Mouse (Mus musculus) MEL (cell line): Measurements from ENCODE around the gene Dlx6. TPM values are rescaled to one million over a fixed set of nuclear protein-coding genes. Genes with fewer than 3 reads are reported as not detected.

Experiments
- DNase-seq: peaks from one replicate; pipeline ENCODE4 v3.0.0; 2011; ENCODE audit warnings: low read depth, low spot score
- H3K27ac ChIP-seq: 2 replicates; pipeline ENCODE4 v1.5.1; 2012; ENCODE audit warnings: low read depth, mild to moderate bottlenecking, control low read depth, low read length, moderate library complexity; ENCODE audit not compliant: control insufficient read depth
- H3K27me3 ChIP-seq, 2 experiments: fragments of 150-350 bp in 1 of 2; sonication (generic) in 1 of 2; 2 replicates each; pipeline ENCODE4 v1.6.1; 2012; ENCODE audit warnings: low read length in 2 of 2, mild to moderate bottlenecking in 2 of 2, improper control_type of control experiment in 1 of 2, moderate library complexity in 1 of 2; ENCODE audit not compliant: insufficient read depth in 2 of 2, control insufficient read depth in 1 of 2
- H3K36me3 ChIP-seq, 2 experiments: 2 replicates each; pipeline ENCODE4 v1.6.1; 2012 to 2014; ENCODE audit warnings: low read length in 2 of 2, improper control_type of control experiment in 1 of 2, inconsistent platforms in 1 of 2, mild to moderate bottlenecking in 1 of 2; ENCODE audit not compliant: insufficient read depth in 2 of 2, control insufficient read depth in 1 of 2
- H3K4me1 ChIP-seq, 2 experiments: fragments of 150-350 bp in 1 of 2; sonication (generic) in 1 of 2; 2 replicates each; pipeline ENCODE4 v1.6.1; 2012; ENCODE audit warnings: low read length in 2 of 2, improper control_type of control experiment in 1 of 2, mild to moderate bottlenecking in 1 of 2; ENCODE audit not compliant: insufficient read depth in 2 of 2, control insufficient read depth in 1 of 2
- H3K4me3 ChIP-seq, 2 experiments: fragments of 150-350 bp in 1 of 2; sonication (generic) in 1 of 2; 2 replicates each; pipeline ENCODE4 v1.5.1; 2012; ENCODE audit warnings: low read depth in 2 of 2, low read length in 2 of 2, mild to moderate bottlenecking in 2 of 2, moderate library complexity in 2 of 2, control low read depth in 1 of 2, improper control_type of control experiment in 1 of 2; ENCODE audit not compliant: control insufficient read depth in 1 of 2, insufficient read depth in 1 of 2
- H3K79me2 ChIP-seq: 2 replicates; pipeline ENCODE4 v1.6.1; 2012; ENCODE audit warnings: mild to moderate bottlenecking, low read length, moderate library complexity; ENCODE audit not compliant: control insufficient read depth, poor library complexity, insufficient read depth
- H3K9ac ChIP-seq: 2 replicates; pipeline ENCODE4 v1.6.1; 2012; ENCODE audit warnings: low read depth, mild to moderate bottlenecking, control low read depth, low read length, moderate library complexity; ENCODE audit not compliant: control insufficient read depth, poor library complexity, severe bottlenecking
- H3K9me3 ChIP-seq: fragments of 150-350 bp; sonication (generic); replicated peaks from 2 replicates; pipeline ENCODE4 v1.6.1; 2012; ENCODE audit warnings: mild to moderate bottlenecking, low read length, improper control_type of control experiment, moderate library complexity; ENCODE audit not compliant: insufficient read depth
- CHD2 ChIP-seq: IDR thresholded peaks from 2 replicates; pipeline ENCODE4 v1.6.1; 2011; ENCODE audit warnings: low read length, improper control_type of control experiment
- E2F4 ChIP-seq: IDR thresholded peaks from 2 replicates; pipeline ENCODE4 v1.6.1; 2011; ENCODE audit warnings: low read depth, low read length, improper control_type of control experiment, borderline replicate concordance
- ELF1 ChIP-seq: IDR thresholded peaks from 2 replicates; pipeline ENCODE4 v1.6.1; 2014; ENCODE audit warnings: low read depth, mild to moderate bottlenecking, inconsistent platforms, low read length, improper control_type of control experiment, moderate library complexity
- GABPA ChIP-seq: IDR thresholded peaks from 2 replicates; pipeline ENCODE4 v1.6.1; 2012; ENCODE audit warnings: low read depth, mild to moderate bottlenecking, inconsistent platforms, low read length, improper control_type of control experiment, moderate library complexity
- GATA1 ChIP-seq: IDR thresholded peaks from 2 replicates; pipeline ENCODE4 v1.6.1; 2011; ENCODE audit warnings: low read depth, low read length, improper control_type of control experiment
- HCFC1 ChIP-seq: IDR thresholded peaks from 2 replicates; pipeline ENCODE4 v1.6.1; 2012; ENCODE audit warnings: low read depth, mild to moderate bottlenecking, inconsistent platforms, low read length, improper control_type of control experiment, moderate library complexity
- MAZ ChIP-seq: IDR thresholded peaks from 2 replicates; pipeline ENCODE4 v1.6.1; 2012; ENCODE audit warnings: low read depth, mild to moderate bottlenecking, inconsistent platforms, low read length, improper control_type of control experiment
- MXI1 ChIP-seq: IDR thresholded peaks from 2 replicates; pipeline ENCODE4 v1.6.1; 2011; ENCODE audit warnings: mild to moderate bottlenecking, low read depth, low read length, improper control_type of control experiment
- MYC ChIP-seq: IDR thresholded peaks from 2 replicates; pipeline ENCODE4 v1.6.1; 2011; ENCODE audit warnings: low read depth, mild to moderate bottlenecking, low read length, improper control_type of control experiment, moderate library complexity
- NRF1 ChIP-seq: IDR thresholded peaks from 2 replicates; pipeline ENCODE4 v1.6.1; 2014; ENCODE audit warnings: low read depth, mild to moderate bottlenecking, inconsistent platforms, low read length, improper control_type of control experiment, moderate library complexity; ENCODE audit not compliant: poor library complexity, insufficient read depth, severe bottlenecking
- POLR2AphosphoS2 ChIP-seq: IDR thresholded peaks from 2 replicates; pipeline ENCODE4 v1.6.1; 2011; ENCODE audit warnings: low read length, improper control_type of control experiment
- POLR2AphosphoS5 ChIP-seq: IDR thresholded peaks from 2 replicates; pipeline ENCODE4 v1.6.1; 2012; ENCODE audit warnings: low read depth, borderline replicate concordance, mild to moderate bottlenecking, inconsistent platforms, low read length, moderate library complexity, mixed read lengths
- RAD21 ChIP-seq: IDR thresholded peaks from 2 replicates; pipeline ENCODE4 v1.6.1; 2011; ENCODE audit warnings: mild to moderate bottlenecking, low read depth, low read length, improper control_type of control experiment
- SMC3 ChIP-seq: IDR thresholded peaks from 2 replicates; pipeline ENCODE4 v1.6.1; 2011; ENCODE audit warnings: low read depth, low read length, improper control_type of control experiment
- USF2 ChIP-seq, 2 experiments: IDR thresholded peaks; 2 replicates each; pipeline ENCODE4 v1.6.1; 2011 to 2012; ENCODE audit warnings: improper control_type of control experiment in 2 of 2, low read length in 2 of 2, borderline replicate concordance in 1 of 2, inconsistent platforms in 1 of 2, low read depth in 1 of 2, mild to moderate bottlenecking in 1 of 2; ENCODE audit not compliant: insufficient read depth in 1 of 2
- ZNF384 ChIP-seq: IDR thresholded peaks from 2 replicates; pipeline ENCODE4 v1.6.1; 2012; ENCODE audit warnings: low read depth, mild to moderate bottlenecking, inconsistent platforms, low read length, improper control_type of control experiment
- polyA plus RNA-seq, 2 experiments: library from polyadenylated mRNA; stranded (reverse) in 1 of 2; unstranded in 1 of 2; fragments of >175 nt in 1 of 2; fragments of >200 nt in 1 of 2; gene quantifications; 2 replicates each; pipeline versions ENCODE4 v1.2.1 to v1.2.4; 2012; ENCODE audit warnings: low replicate concordance in 2 of 2, low read depth in 1 of 2; ENCODE audit not compliant: insufficient read length in 2 of 2, insufficient read depth in 1 of 2, missing spikeins in 1 of 2
- total RNA-seq: library from RNA; depleted of rRNA; stranded (reverse); fragments of 300-350 nt; gene quantifications from 2 replicates; pipeline ENCODE4 v1.2.3, GENCODE M21; 2012

Gene Dlx6
- total and polyA plus RNA-seq, 3 experiments: not detected

DNA sequence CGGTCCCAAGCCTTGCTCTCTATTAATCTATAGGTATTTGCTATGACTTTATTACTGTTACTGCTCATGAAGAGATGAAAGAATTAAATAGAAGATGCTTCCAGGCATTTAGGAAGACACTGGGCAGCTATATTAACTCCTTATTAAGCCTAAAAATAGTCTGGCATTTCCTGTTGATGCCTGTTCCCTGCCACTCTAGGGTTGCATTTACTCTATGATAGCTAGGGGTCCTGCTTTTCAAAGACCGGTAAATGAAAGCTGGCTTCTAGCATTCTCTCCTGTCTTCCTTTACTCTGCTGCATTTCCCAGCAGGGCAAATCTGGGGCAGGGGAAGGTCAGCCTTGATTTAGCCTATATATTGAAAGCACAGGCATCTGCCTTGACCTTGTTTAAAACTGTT is 5.4 kb upstream of the Dlx6 start:
- Histone ChIP-seq H3K9me3 (no peaks in the 10 kb centered on the region), H3K36me3 (no peaks in the 10 kb centered on the region), H3K9ac (no peak overlapping the region), H3K27me3 (no peaks in the 10 kb centered on the region), H3K4me3 (no peak overlapping the region), H3K27ac (no peak overlapping the region), H3K4me1 (no peaks in the 10 kb centered on the region), H3K79me2 (no peaks in the 10 kb centered on the region)
- no peak for DNase-seq
- TF ChIP-seq ELF1 (no peak), USF2 (IDR thresholded peaks at IDR 0.05; ENCODE audit: borderline replicate concordance in 1 of 2, insufficient read depth in 1 of 2, low read depth in 1 of 2, low read length in 2 of 2) (no peak), CHD2 (no peak), MYC (no peak), E2F4 (no peak), RAD21 (no peak), MXI1 (no peak), HCFC1 (no peak), POLR2AphosphoS2 (no peak), GABPA (no peak), POLR2AphosphoS5 (no peak), SMC3 (no peak), NRF1 (no peak)

DNA sequence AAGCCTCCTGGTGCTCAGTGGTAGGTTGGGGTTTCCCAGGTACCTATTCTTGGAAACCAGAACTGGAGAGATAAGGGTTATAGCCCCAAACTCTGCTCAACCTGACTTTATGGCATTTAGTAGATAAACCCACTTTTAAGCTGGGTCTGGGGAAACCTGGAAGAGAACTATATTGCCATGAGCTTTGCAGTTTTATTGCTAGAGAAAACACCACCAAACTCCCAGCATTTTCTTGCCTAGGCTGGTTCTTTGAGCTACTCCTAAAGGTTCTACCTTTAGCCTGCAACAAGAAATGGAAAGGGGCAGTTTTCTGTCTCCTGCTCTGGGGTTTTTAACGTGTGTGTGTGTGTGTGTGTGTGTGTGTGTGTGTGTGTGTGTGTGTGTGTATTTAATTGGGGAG is 4.6 kb upstream of the Dlx6 start:
- no peaks in the 10 kb centered on the region for H3K4me1 ChIP-seq
- H3K9me3 ChIP-seq: no peaks in the 10 kb centered on the region
- no peak overlapping the region for H3K9ac ChIP-seq
- no peak overlapping the region for H3K4me3 ChIP-seq
- no peak for TF ChIP-seq GATA1
- TF ChIP-seq, all 39 proteins: peak for 0
- no peak for DNase-seq
- no peak overlapping the region for H3K27ac ChIP-seq
- H3K36me3 ChIP-seq: no peaks in the 10 kb centered on the region
- H3K27me3 ChIP-seq: no peaks in the 10 kb centered on the region
- H3K79me2 ChIP-seq: no peaks in the 10 kb centered on the region

DNA sequence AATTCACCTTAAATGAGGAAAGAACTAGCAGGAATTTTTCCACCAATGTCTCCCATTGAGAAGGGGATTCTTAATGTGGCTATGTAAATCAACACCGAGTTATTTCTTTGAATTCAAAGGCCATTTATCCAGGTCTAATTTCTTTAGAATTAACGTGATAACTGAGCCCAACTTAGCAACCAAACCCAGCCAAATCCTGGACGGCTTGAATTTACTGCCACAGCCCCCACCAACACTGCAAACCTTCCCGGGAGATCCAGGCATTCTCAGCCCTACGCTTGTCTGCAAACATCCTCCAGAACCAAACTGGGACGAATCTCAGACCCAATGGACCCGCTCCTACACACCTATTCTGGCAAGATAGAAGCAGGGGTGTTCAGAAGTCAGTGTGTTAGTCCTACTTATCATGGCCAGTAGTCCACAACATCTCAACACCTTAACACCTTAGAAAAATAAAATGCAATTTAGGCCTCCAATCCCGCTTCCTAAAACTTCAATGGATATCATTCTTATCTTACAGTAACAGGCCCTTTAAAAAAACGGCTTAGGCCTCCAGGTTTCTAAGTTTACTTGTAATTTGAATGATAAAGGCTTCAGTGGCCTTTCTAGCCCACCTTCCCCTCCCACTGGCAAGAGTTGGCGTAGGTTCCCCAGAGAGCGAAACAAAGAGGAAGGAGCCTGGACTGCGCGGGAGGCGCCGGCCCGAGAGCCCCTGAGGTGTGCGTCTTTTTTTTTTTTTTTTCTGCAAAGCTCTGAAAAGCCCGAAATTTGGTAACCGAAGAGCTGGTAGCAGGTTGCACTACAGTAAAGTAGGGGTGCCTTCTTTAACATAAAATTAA is 3.8 kb upstream of the Dlx6 start:
- Histone ChIP-seq H3K4me1 (no peaks in the 10 kb centered on the region), H3K36me3 (no peaks in the 10 kb centered on the region), H3K79me2 (no peaks in the 10 kb centered on the region), H3K9ac (no peak overlapping the region), H3K27ac (no peak overlapping the region), H3K9me3 (no peaks in the 10 kb centered on the region), H3K4me3 (no peak overlapping the region), H3K27me3 (no peaks in the 10 kb centered on the region)
- no peak for DNase-seq
- TF ChIP-seq MAZ (no peak), POLR2AphosphoS2 (no peak), ZNF384 (no peak), RAD21 (no peak)
